ENCODE assay signal across 8 mouse cellular contexts in the genomic region with DNA sequence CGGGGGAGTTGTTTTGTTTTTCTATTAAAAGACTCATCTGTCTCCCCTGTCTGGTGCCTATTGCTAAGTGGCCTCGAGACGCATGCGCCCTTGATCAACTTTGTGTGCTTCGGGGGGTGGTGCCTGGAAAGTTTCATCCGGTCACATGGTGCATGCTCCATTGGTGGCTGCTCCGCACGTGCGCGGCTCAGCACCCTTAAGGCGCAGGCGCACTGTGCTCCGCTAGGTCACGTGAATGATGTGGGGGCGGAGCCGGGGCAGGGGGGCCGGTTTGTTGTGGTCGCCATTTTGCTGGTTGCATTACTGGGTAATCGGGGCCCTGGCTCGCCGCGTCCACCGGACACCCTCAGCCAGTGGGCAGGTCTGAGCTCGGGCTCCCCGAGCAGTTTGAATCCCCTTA. TPM values are rescaled to one million over a fixed set of nuclear protein-coding genes. Genes with fewer than 3 reads are reported as not detected.
DNase-seq lines count a peak whose midpoint lies in the region; ATAC-seq and TF ChIP-seq lines count a peak whose summit lies in the region.

A gene (plus strand): TSS at position 242 of the 400 bp plus-strand sequence.

- DNase-seq in brain, embryonic 18.5 days (ENCODE audit: low read depth, low spot score): peak; percentile 98
- peak; percentile 99 for DNase-seq in heart, embryonic 10.5 days (ENCODE audit: low spot score)
- peak; percentile 98 for DNase-seq in limb, embryonic 14.5 days (ENCODE audit: low spot score)
- peak; percentile 97 to 98 for DNase-seq in spleen, adult 2 months (ENCODE audit: low read depth in 1 of 2, low spot score in 2 of 2)

- peak within 1 kb of the TSS; percentile 50 for H3K4me3 ChIP-seq in C2C12 (ENCODE audit: insufficient read depth, poor library complexity, severe bottlenecking)
- peak within 1 kb of the TSS; percentile 93 for H3K4me3 ChIP-seq in erythroblast, embryonic 14.5 days (replicated peaks)
- H3K4me3 ChIP-seq in heart, embryonic 10.5 days: peak within 1 kb of the TSS; percentile 95
- peak within 1 kb of the TSS; percentile 89 for H3K4me3 ChIP-seq in kidney, embryonic 14.5 days (ENCODE audit: low read length)
- peak within 1 kb of the TSS; percentile 99 for H3K4me3 ChIP-seq in limb, embryonic 14.5 days (replicated peaks; ENCODE audit: low read length)
- peak within 1 kb of the TSS; percentile 94 for H3K4me3 ChIP-seq in midbrain, embryonic 16.5 days (ENCODE audit: low read depth, low read length)
- H3K4me3 ChIP-seq in spleen, adult 2 months (ENCODE audit: extremely low read depth, insufficient read depth, insufficient read length): peak within 1 kb of the TSS; percentile 86

- H3K27me3 ChIP-seq in C2C12 (ENCODE audit: control insufficient read depth, insufficient read depth, insufficient read length): no peaks in the 10 kb centered on the region
- no peaks in the 10 kb centered on the region for H3K27me3 ChIP-seq in erythroblast, embryonic 14.5 days (ENCODE audit: control insufficient read depth)
- no peaks in the 10 kb centered on the region for H3K27me3 ChIP-seq in heart, embryonic 10.5 days (ENCODE audit: insufficient read depth, poor library complexity, severe bottlenecking)
- H3K27me3 ChIP-seq in kidney, embryonic 14.5 days (ENCODE audit: control insufficient read depth, insufficient read depth, low read length): no peaks in the 10 kb centered on the region
- no peaks in the 10 kb centered on the region for H3K27me3 ChIP-seq in limb, embryonic 14.5 days (ENCODE audit: control insufficient read depth, insufficient read depth, low read length)
- H3K27me3 ChIP-seq in midbrain, embryonic 16.5 days (ENCODE audit: control insufficient read depth, insufficient read depth, low read depth, low read length): no peaks in the 10 kb centered on the region
- no peaks in the 10 kb centered on the region for H3K27me3 ChIP-seq in spleen, adult 2 months (ENCODE audit: control insufficient read depth, insufficient read depth, low read length)

- no peak for TF ChIP-seq CTCF in C2C12 (IDR thresholded peaks at IDR 0.05; ENCODE audit: control insufficient read depth, insufficient read depth, insufficient read length)
- no peak for TF ChIP-seq CTCF in spleen, adult 2 months (IDR thresholded peaks at IDR 0.05; ENCODE audit: extremely low read depth, insufficient read depth, insufficient read length, insufficient replicate concordance)

- H3K9me3 ChIP-seq in erythroblast, embryonic 14.5 days (ENCODE audit: control insufficient read depth, low read length): no peaks in the 10 kb centered on the region
- no peaks in the 10 kb centered on the region for H3K9me3 ChIP-seq in heart, embryonic 10.5 days
- H3K9me3 ChIP-seq in kidney, embryonic 14.5 days (ENCODE audit: control insufficient read depth, low read length): no peaks in the 10 kb centered on the region
- no peaks in the 10 kb centered on the region for H3K9me3 ChIP-seq in limb, embryonic 14.5 days (ENCODE audit: control insufficient read depth, low read length)
- H3K9me3 ChIP-seq in midbrain, embryonic 16.5 days (replicated peaks; ENCODE audit: control insufficient read depth, low read length, poor library complexity, severe bottlenecking): no peaks in the 10 kb centered on the region

- H3K4me2 ChIP-seq in kidney, embryonic 14.5 days (replicated peaks; ENCODE audit: low read depth, low read length): peak within 1 kb of the TSS; percentile 91
- H3K4me2 ChIP-seq in limb, embryonic 14.5 days (replicated peaks; ENCODE audit: low read depth, low read length, severe bottlenecking): peak within 1 kb of the TSS; percentile 79
- peak within 1 kb of the TSS; percentile 73 for H3K4me2 ChIP-seq in midbrain, embryonic 16.5 days (ENCODE audit: low read length)

- H3K79me3 ChIP-seq in C2C12 (ENCODE audit: low read depth): peaks cover 17% of the 10 kb centered on the region

- H3K4me1 ChIP-seq in erythroblast, embryonic 14.5 days (ENCODE audit: control insufficient read depth): peaks cover 30% of the 10 kb centered on the region
- H3K4me1 ChIP-seq in heart, embryonic 10.5 days: peaks cover 15% of the 10 kb centered on the region
- H3K4me1 ChIP-seq in kidney, embryonic 14.5 days (ENCODE audit: control insufficient read depth, insufficient read depth, low read length): 0 out of 2 replicates have a peak, but pooled peaks cover 6% of the 10 kb centered on the region
- H3K4me1 ChIP-seq in limb, embryonic 14.5 days (ENCODE audit: control insufficient read depth, insufficient read depth, low read length): peaks cover 5% of the 10 kb centered on the region; the same call in 1 of the 2 replicates
- peaks cover 11% of the 10 kb centered on the region for H3K4me1 ChIP-seq in midbrain, embryonic 16.5 days (ENCODE audit: control insufficient read depth, insufficient read depth, low read length)
- H3K4me1 ChIP-seq in spleen, adult 2 months (ENCODE audit: control insufficient read depth, insufficient read depth, insufficient read length): peaks cover 4% of the 10 kb centered on the region

- WGBS in heart, embryonic 10.5 days: under 1% methylated on average over 25 of the region's 25 CpGs
- WGBS in kidney, embryonic 14.5 days: under 1% methylated on average over 25 of the region's 25 CpGs
- 2% methylated on average over 24 of the region's 25 CpGs for WGBS in limb, embryonic 14.5 days
- WGBS in midbrain, embryonic 16.5 days: under 1% methylated on average over 25 of the region's 25 CpGs
- WGBS in spleen, adult 2 months: 2% methylated on average over 25 of the region's 25 CpGs

- TF ChIP-seq POLR2A in limb, embryonic 14.5 days (IDR thresholded peaks at IDR 0.05; ENCODE audit: borderline replicate concordance, extremely low read depth, insufficient read depth, insufficient read length): 0 out of 2 replicates have a peak, but pooled peaks have one; percentile 17
- TF ChIP-seq POLR2A in spleen, adult 2 months (IDR thresholded peaks at IDR 0.05; ENCODE audit: low read depth, low read length): no peak

- H3K36me3 ChIP-seq in C2C12 (ENCODE audit: control insufficient read depth, insufficient read depth): peaks cover 60% of the 10 kb centered on the region
- H3K36me3 ChIP-seq in erythroblast, embryonic 14.5 days (ENCODE audit: control insufficient read depth): peaks cover 78% of the 10 kb centered on the region
- peaks cover 76% of the 10 kb centered on the region for H3K36me3 ChIP-seq in heart, embryonic 10.5 days
- peaks cover 74% of the 10 kb centered on the region for H3K36me3 ChIP-seq in kidney, embryonic 14.5 days (ENCODE audit: control insufficient read depth, insufficient read depth, low read length)
- H3K36me3 ChIP-seq in limb, embryonic 14.5 days (ENCODE audit: control insufficient read depth, insufficient read depth, low read length): peaks cover 69% of the 10 kb centered on the region
- peaks cover 41% of the 10 kb centered on the region for H3K36me3 ChIP-seq in midbrain, embryonic 16.5 days (ENCODE audit: control insufficient read depth, insufficient read depth, low read length)
- H3K36me3 ChIP-seq in spleen, adult 2 months (ENCODE audit: control insufficient read depth, insufficient read depth, low read length): peaks cover 22% of the 10 kb centered on the region

- peaks cover 39% of the 10 kb centered on the region for H3K79me2 ChIP-seq in C2C12 (ENCODE audit: control insufficient read depth, insufficient read depth)

- peak; percentile 90 for ATAC-seq in kidney, embryonic 14.5 days (ENCODE audit: low FRiP score, low TSS enrichment)
- peak; percentile 91 for ATAC-seq in limb, embryonic 14.5 days (ENCODE audit: low FRiP score, low read depth)
- ATAC-seq in midbrain, embryonic 16.5 days: peak; percentile 92

- H3K9ac ChIP-seq in kidney, embryonic 14.5 days (ENCODE audit: low read depth, low read length): peak within 1 kb of the TSS; percentile 93
- peak within 1 kb of the TSS; percentile 91 for H3K9ac ChIP-seq in limb, embryonic 14.5 days (ENCODE audit: low read depth, low read length, severe bottlenecking)
- peak within 1 kb of the TSS; percentile 93 for H3K9ac ChIP-seq in midbrain, embryonic 16.5 days (ENCODE audit: low read depth, low read length)

- H3K27ac ChIP-seq in heart, embryonic 10.5 days: peak within 1 kb of the TSS; percentile 98
- H3K27ac ChIP-seq in kidney, embryonic 14.5 days (ENCODE audit: low read depth, low read length): peak within 1 kb of the TSS; percentile 93
- peak within 1 kb of the TSS; percentile 91 for H3K27ac ChIP-seq in limb, embryonic 14.5 days (replicated peaks; ENCODE audit: low read depth, low read length)
- H3K27ac ChIP-seq in midbrain, embryonic 16.5 days (ENCODE audit: low read length): peak within 1 kb of the TSS; percentile 97
- H3K27ac ChIP-seq in spleen, adult 2 months (ENCODE audit: insufficient read depth, low read length): peak within 1 kb of the TSS; percentile 49

- peak within 1 kb of the TSS; percentile 70 for H3ac ChIP-seq in C2C12 (ENCODE audit: control insufficient read depth, insufficient read length, low read depth)

TF ChIP-seq in C2C12, 6 proteins besides CTCF, POLR2A, EP300 and RAD21:
- TF ChIP-seq FOSL1 (IDR thresholded peaks at IDR 0.05; ENCODE audit: insufficient read depth, low read length, poor library complexity, severe bottlenecking) (no peak), MYOD1 (IDR thresholded peaks at IDR 0.05; ENCODE audit: control insufficient read depth, insufficient read length, low read depth) (no peak), CEBPB (IDR thresholded peaks at IDR 0.05; ENCODE audit: low read depth) (no peak), MYOG (IDR thresholded peaks at IDR 0.05; ENCODE audit: control insufficient read depth, extremely low read depth, insufficient read length) (no peak), USF1 (IDR thresholded peaks at IDR 0.05; ENCODE audit: low read depth) (peak; percentile 99), MAX (IDR thresholded peaks at IDR 0.05) (peak; percentile 83)

RNA-seq across cellular contexts. Expression of the gene that starts here (rescaled TPM):
- 5.3 TPM for polyA plus RNA-seq in C2C12 (2012; fragmentation: generic; extraction: Trizol)
- 14.1 and 15.9 TPM in 2 replicates for polyA plus RNA-seq in erythroblast, embryonic 14.5 days (2012)
- 9.9 and 10.4 TPM in 2 replicates for polyA plus RNA-seq in heart, embryonic 10.5 days (2016; fragmentation: Nextera tagmentation; extraction: Ambion mirVana)
- 19.4 and 19.8 TPM in 2 replicates for polyA plus RNA-seq in kidney, embryonic 14.5 days (2014; fragmentation: Nextera tagmentation; extraction: Ambion mirVana)
- polyA plus RNA-seq in limb, embryonic 14.5 days (2012; rRNA removed): 26.0 and 37.8 TPM in 2 replicates
- polyA plus RNA-seq in limb, embryonic 14.5 days (2014; fragmentation: Nextera tagmentation; extraction: Ambion mirVana): 13.8 and 15.7 TPM in 2 replicates
- polyA plus RNA-seq in midbrain, embryonic 16.5 days (2015; fragmentation: Nextera tagmentation; extraction: Ambion mirVana): 10.2 and 12.1 TPM in 2 replicates
- 22.4 and 29.4 TPM in 2 replicates for polyA plus RNA-seq in spleen, adult 2 months (2012; rRNA removed)

Comparison
In these comparisons a context has a peak if more than half of its experiments do, and no peak if none do; other contexts are left out.
1. Peak in every context shown above with its lines: DNase-seq, ATAC-seq, H3K4me3 ChIP-seq and H3K27ac ChIP-seq.